Mouse (Mus musculus) heart, adult 2 months (tissue): Measurements from ENCODE around the gene Slc18a2. TPM values are rescaled to one million over a fixed set of nuclear protein-coding genes. Genes with fewer than 3 reads are reported as not detected.

Experiments
- DNase-seq, 2 experiments: peaks; one replicate each; pipeline ENCODE4 v3.0.0; 2021
- H3K27ac ChIP-seq: fragments of 200-600 bp; 2 replicates; pipeline ENCODE4 v1.8.1; 2022
- H3K27me3 ChIP-seq: fragments of 200-500 bp; 2 replicates; pipeline ENCODE4 v1.6.1; 2012; ENCODE audit warnings: mild to moderate bottlenecking, low read length, inconsistent platforms, mixed read lengths; ENCODE audit not compliant: control insufficient read depth, insufficient read depth
- H3K36me3 ChIP-seq: fragments of 200-500 bp; 2 replicates; pipeline ENCODE4 v1.6.1; 2012; ENCODE audit warnings: low read length, inconsistent platforms; ENCODE audit not compliant: control insufficient read depth, insufficient read depth
- H3K4me1 ChIP-seq: fragments of 200-500 bp; 2 replicates; pipeline ENCODE4 v1.6.1; 2011; ENCODE audit warnings: low read length; ENCODE audit not compliant: control insufficient read depth, insufficient read depth
- H3K4me3 ChIP-seq: fragments of 200-600 bp; 2 replicates; pipeline ENCODE4 v1.8.1; 2022
- H3K79me2 ChIP-seq: fragments of 200-500 bp; replicated peaks from 2 replicates; pipeline ENCODE4 v1.6.1; 2012; ENCODE audit warnings: mild to moderate bottlenecking, inconsistent platforms, low read length, moderate library complexity, mixed read lengths; ENCODE audit not compliant: control insufficient read depth, insufficient read depth
- H3K9ac ChIP-seq: fragments of 200-500 bp; 2 replicates; pipeline ENCODE4 v1.6.1; 2012; ENCODE audit warnings: low read depth, mild to moderate bottlenecking, control low read depth, inconsistent platforms, low read length, mixed read lengths
- CTCF ChIP-seq: fragments of 200-600 bp; IDR thresholded peaks from 2 replicates; pipeline ENCODE4 v1.8.1; 2022; ENCODE audit warnings: antibody characterized with exemption, mild to moderate bottlenecking, moderate library complexity
- EP300 ChIP-seq: fragments of 200-500 bp; IDR thresholded peaks from 2 replicates; pipeline ENCODE4 v1.6.1; 2011; ENCODE audit warnings: low read depth, low read length, control low read depth; ENCODE audit not compliant: insufficient read depth
- POLR2A ChIP-seq: fragments of 200-500 bp; IDR thresholded peaks from 2 replicates; pipeline ENCODE4 v1.6.1; 2011; ENCODE audit warnings: mild to moderate bottlenecking, low read depth, low read length, control low read depth; ENCODE audit not compliant: insufficient read depth
- WGBS: fragments of 180-500 bp; shearing (Covaris S2); methylation state at CpG from one replicate; pipeline ENCODE4 v1.1.7; 2018; 5-methylcytosine and 5-hydroxymethylcytosine counted together
- intact Hi-C: fragments of 180-260 bp; cut with DNase I; formaldehyde crosslinking; loops from one replicate; pipeline ENCODE4 v1.15.1; 2025
- polyA plus RNA-seq: library from polyadenylated mRNA; depleted of rRNA; stranded (reverse); fragments of >200 nt; gene quantifications from 2 replicates; pipeline ENCODE4 v1.2.3, GENCODE M21; 2012
- total RNA-seq, 2 experiments: library from RNA; stranded (reverse); gene quantifications; 2 replicates each; pipeline ENCODE4 v1.2.3; 2021

The Slc18a2 gene
- total and polyA plus RNA-seq, 3 experiments, result 0.61 to 0.94 (median 0.80) TPM

DNA sequence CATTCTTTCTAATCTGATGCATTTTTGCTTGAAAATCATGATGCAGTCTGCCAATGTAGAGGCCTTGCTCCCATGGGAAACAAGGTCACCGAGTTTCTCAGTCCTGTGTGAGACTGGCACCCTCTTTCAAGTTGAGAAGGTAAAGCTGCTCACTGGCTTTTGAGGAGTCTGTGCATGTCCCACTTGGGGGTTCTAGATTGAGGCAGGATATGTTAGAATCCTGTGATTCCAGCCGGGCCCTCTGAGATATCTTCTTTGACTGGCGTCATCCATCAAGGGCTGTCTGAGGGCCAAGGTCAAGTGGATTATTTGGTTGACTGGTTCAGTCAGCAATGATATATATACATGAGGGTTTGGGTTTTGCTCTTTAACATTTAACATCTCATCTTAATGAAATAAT, 21.3 kb downstream of the Slc18a2 start:
- H3K27ac ChIP-seq, result no peak overlapping the region
- DNase-seq, result no peak
- H3K4me1 ChIP-seq, result no peaks in the 10 kb centered on the region
- intact Hi-C loops, result no loop called here
- H3K36me3 ChIP-seq, result no peaks in the 10 kb centered on the region
- H3K4me3 ChIP-seq, result no peak overlapping the region
- no peaks in the 10 kb centered on the region for H3K27me3 ChIP-seq
- H3K79me2 ChIP-seq, result no peaks in the 10 kb centered on the region
- WGBS, result 79% methylated on average over 3 of the region's 3 CpGs
- H3K9ac ChIP-seq, result no peak overlapping the region
- TF ChIP-seq POLR2A (no peak), CTCF (no peak), EP300 (no peak)

- Histone ChIP-seq H3K79me2 (no peaks in the 10 kb centered on the region), H3K4me3 (no peak overlapping the region), H3K27me3 (no peaks in the 10 kb centered on the region), H3K27ac (no peak overlapping the region), H3K36me3 (no peaks in the 10 kb centered on the region), H3K9ac (no peak overlapping the region), H3K4me1 (no peaks in the 10 kb centered on the region; the same call in 1 of the 2 replicates)
- intact Hi-C loops, result no loop called here
- DNase-seq, result no peak
- TF ChIP-seq CTCF (no peak), POLR2A (no peak), EP300 (no peak)
Measured at GRCm38 (mm10) chr19:59289042-59289441, 28.3 kb downstream of the Slc18a2 start.

DNA sequence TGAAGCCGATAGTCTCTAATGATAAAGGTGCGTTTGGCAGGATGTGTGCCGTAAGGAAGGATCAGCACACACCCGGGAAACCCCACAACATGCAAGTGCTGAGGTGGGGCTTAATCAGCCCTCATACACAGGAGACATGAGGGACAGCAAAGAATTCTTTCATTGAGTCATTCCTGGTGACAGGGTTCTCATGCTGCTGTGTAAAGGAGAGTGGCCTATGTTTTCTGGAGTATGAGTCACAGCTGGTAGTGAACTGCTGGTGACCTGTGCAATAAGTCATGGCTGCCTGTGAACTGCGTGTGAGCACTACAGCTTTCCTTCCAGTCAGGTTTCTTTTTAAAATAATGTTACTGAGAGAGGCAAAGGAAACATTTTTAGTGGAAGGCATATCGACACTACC, 29.1 kb downstream of the Slc18a2 start:
- 66% methylated on average over 6 of the region's 6 CpGs for WGBS
- DNase-seq, result no peak
- Histone ChIP-seq H3K27me3 (no peaks in the 10 kb centered on the region), H3K27ac (no peak overlapping the region), H3K4me3 (no peak overlapping the region), H3K79me2 (no peaks in the 10 kb centered on the region), H3K4me1 (no peaks in the 10 kb centered on the region; the same call in 1 of the 2 replicates), H3K36me3 (no peaks in the 10 kb centered on the region), H3K9ac (no peak overlapping the region)
- intact Hi-C loops, result no loop called here
- no peak for TF ChIP-seq EP300
- TF ChIP-seq POLR2A, result no peak
- TF ChIP-seq CTCF, result no peak

GRCm38 (mm10) chr19:59292183-59292839, 31.6 kb downstream of the Slc18a2 start:
- Histone ChIP-seq H3K9ac (no peak overlapping the region), H3K27me3 (no peaks in the 10 kb centered on the region), H3K4me1 (no peaks in the 10 kb centered on the region; the same call in 1 of the 2 replicates), H3K27ac (no peak overlapping the region), H3K79me2 (no peaks in the 10 kb centered on the region), H3K36me3 (no peaks in the 10 kb centered on the region), H3K4me3 (no peak overlapping the region)
- no peak for DNase-seq
- TF ChIP-seq POLR2A (no peak), CTCF (no peak), EP300 (no peak)
- intact Hi-C loops, result no loop called here
- WGBS, result 70% methylated on average over 5 of the region's 5 CpGs

DNA sequence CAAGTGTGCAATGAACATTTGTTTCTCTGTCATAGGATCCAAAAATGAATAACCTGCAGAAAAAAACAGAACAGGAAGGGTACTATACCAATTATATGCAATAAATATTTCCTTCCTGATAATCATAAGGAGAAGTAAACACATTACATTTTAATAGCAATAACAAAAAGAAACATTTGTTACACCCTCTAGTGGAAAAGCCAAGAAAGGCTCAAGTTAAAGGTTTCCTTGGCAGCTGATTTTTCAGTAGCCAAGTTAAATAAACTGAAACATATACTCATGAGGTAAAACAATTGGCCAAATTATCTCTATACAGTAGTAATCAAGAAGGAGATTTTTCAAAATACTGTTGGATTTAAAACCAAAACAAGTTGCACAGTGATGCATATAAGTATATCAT, 54.6 kb downstream of the Slc18a2 start:
- Histone ChIP-seq H3K36me3 (peaks cover 5% of the 10 kb centered on the region), H3K27me3 (no peaks in the 10 kb centered on the region), H3K4me1 (no peaks in the 10 kb centered on the region), H3K27ac (no peak overlapping the region), H3K79me2 (peaks cover 5% of the 10 kb centered on the region), H3K9ac (no peak overlapping the region), H3K4me3 (no peak overlapping the region)
- intact Hi-C loops, result no loop called here
- no peak for DNase-seq
- TF ChIP-seq CTCF (peak; percentile 52), EP300 (no peak), POLR2A (no peak)

DNA sequence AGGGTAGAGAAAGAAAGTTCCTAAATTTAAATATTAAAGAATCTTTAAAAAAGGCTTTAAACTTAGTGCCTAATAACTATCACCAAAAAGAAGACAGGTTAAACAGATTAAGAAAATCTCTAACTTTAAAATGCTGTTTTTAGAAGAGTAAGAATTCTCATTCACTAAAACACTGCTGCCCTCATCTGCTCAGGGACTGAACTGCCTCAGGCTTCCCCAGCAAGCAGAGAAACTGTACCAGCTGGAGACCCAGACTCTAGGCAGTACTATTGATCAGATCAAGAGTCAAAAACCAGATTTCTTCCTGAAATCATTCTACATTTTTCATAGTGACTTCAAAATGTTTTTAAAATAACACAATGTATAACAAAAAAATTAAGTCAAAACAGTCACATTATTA, 55.9 kb downstream of the Slc18a2 start:
- TF ChIP-seq EP300 (0 out of 2 replicates have a peak, but pooled peaks have one; percentile 28), POLR2A (no peak), CTCF (peak; percentile 78)
- no peak overlapping the region for H3K27ac ChIP-seq
- no peak overlapping the region for H3K9ac ChIP-seq
- no peak for DNase-seq
- peaks cover 2% of the 10 kb centered on the region; the same call in 1 of the 2 replicates for H3K36me3 ChIP-seq
- intact Hi-C loops, result loop anchor here (1.0 kb wide), 1 partner anchor 77 kb away; no protein-coding TSS in a partner anchor
- no peaks in the 10 kb centered on the region for H3K4me1 ChIP-seq
- no peak overlapping the region for H3K4me3 ChIP-seq
- peaks cover 5% of the 10 kb centered on the region for H3K79me2 ChIP-seq
- no peaks in the 10 kb centered on the region for H3K27me3 ChIP-seq
